Mouse (Mus musculus): ENCODE measurements around the gene Actl6a. TPM values are rescaled to one million over a fixed set of nuclear protein-coding genes. Genes with fewer than 3 reads are reported as not detected.

Actl6a gene
- polyA plus RNA-seq, 1 experiment from 2014 or later, result 159 TPM

Other genes with a start within 250 kb of the Actl6a start
- gene Kcnmb3, start 214.1 kb upstream of the Actl6a start, polyA plus RNA-seq (2014; fragmentation: Nextera tagmentation; extraction: Ambion mirVana), result not detected in 2 replicates
- gene Zfp639, start 196.0 kb upstream of the Actl6a start, polyA plus RNA-seq (2014; fragmentation: Nextera tagmentation; extraction: Ambion mirVana), result 40.9 and 44.8 TPM in 2 replicates
- 23.6 and 24.4 TPM in 2 replicates for gene Mfn1, start 176.8 kb upstream of the Actl6a start, polyA plus RNA-seq (2014; fragmentation: Nextera tagmentation; extraction: Ambion mirVana)
- gene Gnb4, start 89.7 kb upstream of the Actl6a start, polyA plus RNA-seq (2014; fragmentation: Nextera tagmentation; extraction: Ambion mirVana), result 53.0 and 64.2 TPM in 2 replicates
- 348 and 364 TPM in 2 replicates for gene Ndufb5, start 30.7 kb downstream of the Actl6a start, polyA plus RNA-seq (2014; fragmentation: Nextera tagmentation; extraction: Ambion mirVana)
- 38.0 and 40.4 TPM in 2 replicates for gene Mrpl47, start 31.3 kb downstream of the Actl6a start, polyA plus RNA-seq (2014; fragmentation: Nextera tagmentation; extraction: Ambion mirVana)
- gene Usp13, start 111.2 kb downstream of the Actl6a start, polyA plus RNA-seq (2014; fragmentation: Nextera tagmentation; extraction: Ambion mirVana), result 4.2 and 4.6 TPM in 2 replicates

Data from intestine, embryonic 14.5 days (tissue).